Comparison of ENCODE assay signal across 13 mouse cellular contexts in the genomic region with DNA sequence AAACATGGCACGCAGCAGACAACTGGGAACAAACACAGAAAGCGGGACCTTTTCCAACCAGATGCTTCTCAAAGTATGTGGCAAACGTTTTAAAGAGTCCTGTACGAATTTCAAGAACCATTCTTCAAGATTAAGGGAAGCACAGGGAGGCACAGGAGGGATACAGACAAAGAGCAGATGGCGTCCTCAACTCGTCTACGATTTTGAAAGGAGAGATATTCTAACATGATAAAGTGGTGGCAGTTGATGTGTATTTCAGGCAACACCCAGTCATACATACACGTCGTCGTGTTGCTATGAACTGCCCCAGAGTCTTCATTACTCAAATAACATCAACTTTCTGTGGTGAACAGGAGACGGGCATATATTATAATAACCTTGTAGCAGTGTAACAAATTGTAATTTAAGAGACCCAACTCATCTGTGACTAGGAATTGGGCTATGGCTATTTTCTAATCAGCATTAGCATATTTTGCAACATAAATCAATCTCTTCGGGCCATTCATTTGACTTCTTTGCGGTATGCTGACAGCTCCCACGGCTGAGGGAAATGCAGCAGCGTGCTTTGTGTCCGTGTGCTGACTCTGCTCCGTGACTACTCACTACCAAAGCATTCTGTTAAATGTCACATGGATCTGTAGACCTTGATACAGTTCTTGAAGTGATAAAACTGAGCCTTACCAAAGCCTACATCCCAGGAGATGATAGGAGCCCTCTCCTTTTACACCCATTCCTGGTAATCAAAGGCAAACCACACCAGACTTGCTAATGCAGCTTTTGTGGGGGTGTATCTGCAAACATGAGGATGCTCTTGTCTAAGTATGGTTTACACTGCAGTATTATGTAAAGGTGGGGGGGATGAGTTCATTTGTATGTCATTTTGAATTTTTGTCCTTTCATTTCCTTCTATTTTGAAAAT.
DNase-seq lines count a peak whose midpoint lies in the region; ATAC-seq lines count a peak whose summit lies in the region.
"Had no signal": no experiment of that assay in that cellular context is flagged by ENCODE, and none has a peak within 500 bp of the region (broad histone marks: within the 10 kb centered on the region; RNA-seq: fewer than 3 reads in every experiment).

No protein-coding gene starts in this region.

- no peaks in the 10 kb centered on the region for H3K36me3 ChIP-seq in heart, embryonic 14.5 days (ENCODE audit: control insufficient read depth, insufficient read depth, low read length)

- WGBS in heart, embryonic 14.5 days = 52% methylated on average over 17 of the region's 17 CpGs

- H3K27ac ChIP-seq in heart, embryonic 14.5 days (replicated peaks in 1 of 2; ENCODE audit: control insufficient read depth in 1 of 2, insufficient read depth in 1 of 2, low read depth in 2 of 2, low read length in 2 of 2) = no peak overlapping the region

- no peaks in the 10 kb centered on the region for H3K27me3 ChIP-seq in heart, embryonic 14.5 days (ENCODE audit: control insufficient read depth, insufficient read depth, low read length)

- no peaks in the 10 kb centered on the region for H3K9me3 ChIP-seq in heart, embryonic 14.5 days (ENCODE audit: control insufficient read depth, low read length)

- H3K4me1 ChIP-seq in heart, embryonic 14.5 days (ENCODE audit: control insufficient read depth in 2 of 2, insufficient read depth in 2 of 2, low read length in 2 of 2) = 0 out of 4 replicates have a peak, but pooled peaks cover 0 to 2% of the 10 kb centered on the region in 2 experiments

- intact Hi-C loops in heart, postnatal 25 days (cut with DNase I) = no loop called here

- peak; percentile 47 for DNase-seq in adrenal gland, adult 2 months
- DNase-seq in adrenal gland, postnatal 4 days (ENCODE audit: low spot score in 2 of 2) = no peak
- DNase-seq in heart, postnatal 25 days (ENCODE audit: low spot score) = no peak
- peak; percentile 12 to 26 for DNase-seq in right cerebral cortex, adult 2 months (ENCODE audit: low spot score in 2 of 2)
- DNase-seq in right cerebral cortex, postnatal 14 days = no peak
- no peak for DNase-seq in lung, postnatal 36 days
- no peak for DNase-seq in gastrocnemius, adult 8-10 months (ENCODE audit: low spot score in 2 of 2)
- DNase-seq: cerebellum, postnatal 36 days; heart, adult 18-20 months; thymus, adult 18-20 months had no signal

- peak overlapping the region; percentile 20; the same call in 1 of the 2 replicates for H3K4me2 ChIP-seq in heart, embryonic 14.5 days (ENCODE audit: low read length)

- ATAC-seq in heart, embryonic 14.5 days (ENCODE audit: insufficient number of reproducible peaks, insufficient read depth, low FRiP score, low read depth) = no peak
- ATAC-seq: lung, postnatal 0 days had no signal

- H3K9ac ChIP-seq in heart, embryonic 14.5 days (ENCODE audit: low read length) = no peak overlapping the region

- H3K4me3 ChIP-seq in heart, embryonic 14.5 days (ENCODE audit: control insufficient read depth in 1 of 2, insufficient read depth in 1 of 2, low read depth in 1 of 2, low read length in 2 of 2) = no peak overlapping the region
- H3K4me3 ChIP-seq: erythroblast, embryonic 14.5 days had no signal

Comparison
In these comparisons a context has a peak if more than half of its experiments do, and no peak if none do; other contexts are left out.
1. DNase-seq: peak in adrenal gland, adult 2 months (single experiment) and right cerebral cortex, adult 2 months (2 of 2); none in adrenal gland, postnatal 4 days (0 of 2), heart, postnatal 25 days (single experiment), right cerebral cortex, postnatal 14 days (single experiment), lung, postnatal 36 days (single experiment) and gastrocnemius, adult 8-10 months (0 of 2).